Mouse (Mus musculus): Measurements from ENCODE around the gene Narfl. TPM values are rescaled to one million over a fixed set of nuclear protein-coding genes. Genes with fewer than 3 reads are reported as not detected.

Narfl gene
- polyA plus RNA-seq, 1 experiment from 2014 or later, result 28.0 TPM

Small RNAs within 50 kb of the gene (microRNA-seq; reads per million reads assigned to microRNA genes)
- gene Gm25083, result not detected
- gene Mir3082, result not detected
- not detected for gene Mir6966

Other genes with a start within 250 kb of the Narfl start
- 5.2 and 7.9 TPM in 2 replicates for gene Sox8, start 203.1 kb upstream of the Narfl start, polyA plus RNA-seq (2015; fragmentation: Nextera tagmentation; extraction: Ambion mirVana)
- gene Lmf1, start 194.7 kb upstream of the Narfl start, polyA plus RNA-seq (2015; fragmentation: Nextera tagmentation; extraction: Ambion mirVana), result 20.6 and 22.9 TPM in 2 replicates
- gene Gng13, start 56.6 kb upstream of the Narfl start, polyA plus RNA-seq (2015; fragmentation: Nextera tagmentation; extraction: Ambion mirVana), result 0.73 and 0.78 TPM in 2 replicates
- gene Chtf18, start 46.4 kb upstream of the Narfl start, polyA plus RNA-seq (2015; fragmentation: Nextera tagmentation; extraction: Ambion mirVana), result 12.8 and 14.1 TPM in 2 replicates
- gene Rpusd1, start 46.1 kb upstream of the Narfl start, polyA plus RNA-seq (2015; fragmentation: Nextera tagmentation; extraction: Ambion mirVana), result 23.2 and 24.1 TPM in 2 replicates
- not detected in 2 replicates for gene Mslnl, start 37.7 kb upstream of the Narfl start, polyA plus RNA-seq (2015; fragmentation: Nextera tagmentation; extraction: Ambion mirVana)
- not detected in 2 replicates for gene Msln, start 19.4 kb upstream of the Narfl start, polyA plus RNA-seq (2015; fragmentation: Nextera tagmentation; extraction: Ambion mirVana)
- gene Haghl, start 11.9 kb downstream of the Narfl start, polyA plus RNA-seq (2015; fragmentation: Nextera tagmentation; extraction: Ambion mirVana), result 137 and 157 TPM in 2 replicates
- gene Ccdc78, start 12.8 kb downstream of the Narfl start, polyA plus RNA-seq (2015; fragmentation: Nextera tagmentation; extraction: Ambion mirVana), result 0.31 and 0.42 TPM in 2 replicates
- 89.8 and 93.0 TPM in 2 replicates for gene Fam173a, start 19.1 kb downstream of the Narfl start, polyA plus RNA-seq (2015; fragmentation: Nextera tagmentation; extraction: Ambion mirVana)
- gene AC134908.4, start 21.9 kb downstream of the Narfl start, polyA plus RNA-seq (2015; fragmentation: Nextera tagmentation; extraction: Ambion mirVana), result not detected in 2 replicates
- 32.1 and 36.6 TPM in 2 replicates for gene Metrn, start 23.4 kb downstream of the Narfl start, polyA plus RNA-seq (2015; fragmentation: Nextera tagmentation; extraction: Ambion mirVana)
- 32.4 and 35.2 TPM in 2 replicates for gene Fbxl16, start 35.3 kb downstream of the Narfl start, polyA plus RNA-seq (2015; fragmentation: Nextera tagmentation; extraction: Ambion mirVana)
- 31.1 and 31.2 TPM in 2 replicates for gene Wdr24, start 49.9 kb downstream of the Narfl start, polyA plus RNA-seq (2015; fragmentation: Nextera tagmentation; extraction: Ambion mirVana)
- gene Jmjd8, start 55.1 kb downstream of the Narfl start, polyA plus RNA-seq (2015; fragmentation: Nextera tagmentation; extraction: Ambion mirVana), result 72.8 and 74.6 TPM in 2 replicates
- gene Stub1, start 59.6 kb downstream of the Narfl start, polyA plus RNA-seq (2015; fragmentation: Nextera tagmentation; extraction: Ambion mirVana), result 314 and 316 TPM in 2 replicates
- gene Rhbdl1, start 63.5 kb downstream of the Narfl start, polyA plus RNA-seq (2015; fragmentation: Nextera tagmentation; extraction: Ambion mirVana), result 17.3 and 18.1 TPM in 2 replicates
- 7.5 and 8.0 TPM in 2 replicates for gene Gm20683, start 68.0 kb downstream of the Narfl start, polyA plus RNA-seq (2015; fragmentation: Nextera tagmentation; extraction: Ambion mirVana)
- gene Rhot2, start 71.1 kb downstream of the Narfl start, polyA plus RNA-seq (2015; fragmentation: Nextera tagmentation; extraction: Ambion mirVana), result 15.6 and 16.4 TPM in 2 replicates
- 20.1 and 22.4 TPM in 2 replicates for gene Wdr90, start 87.7 kb downstream of the Narfl start, polyA plus RNA-seq (2015; fragmentation: Nextera tagmentation; extraction: Ambion mirVana)
- 8.0 and 10.4 TPM in 2 replicates for gene Mcrip2, start 95.0 kb downstream of the Narfl start, polyA plus RNA-seq (2015; fragmentation: Nextera tagmentation; extraction: Ambion mirVana)
- gene Mettl26, start 101.3 kb downstream of the Narfl start, polyA plus RNA-seq (2015; fragmentation: Nextera tagmentation; extraction: Ambion mirVana), result 69.7 and 75.4 TPM in 2 replicates
- gene Wfikkn1, start 107.1 kb downstream of the Narfl start, polyA plus RNA-seq (2015; fragmentation: Nextera tagmentation; extraction: Ambion mirVana), result 0.61 and 0.70 TPM in 2 replicates
- 44.3 and 47.1 TPM in 2 replicates for gene Rab40c, start 146.0 kb downstream of the Narfl start, polyA plus RNA-seq (2015; fragmentation: Nextera tagmentation; extraction: Ambion mirVana)
- 56.9 and 58.0 TPM in 2 replicates for gene Pigq, start 171.2 kb downstream of the Narfl start, polyA plus RNA-seq (2015; fragmentation: Nextera tagmentation; extraction: Ambion mirVana)
- gene Nhlrc4, start 171.2 kb downstream of the Narfl start, polyA plus RNA-seq (2015; fragmentation: Nextera tagmentation; extraction: Ambion mirVana), result 0.12 TPM in 1 of 2 replicates, not detected in the other
- 0.48 and 0.62 TPM in 2 replicates for gene A930017K11Rik, start 178.8 kb downstream of the Narfl start, polyA plus RNA-seq (2015; fragmentation: Nextera tagmentation; extraction: Ambion mirVana)
- 19.1 and 21.1 TPM in 2 replicates for gene Capn15, start 212.0 kb downstream of the Narfl start, polyA plus RNA-seq (2015; fragmentation: Nextera tagmentation; extraction: Ambion mirVana)

Measured in midbrain, embryonic 13.5 days (tissue).